Mouse (Mus musculus): Measurements from ENCODE around the gene Ap3b2.

- TF ChIP-seq CTCF (IDR thresholded peaks at IDR 0.05; ENCODE audit: control insufficient read depth, insufficient read depth, insufficient replicate concordance, low read depth, low read length) (no peak), POLR2A (IDR thresholded peaks at IDR 0.05; ENCODE audit: control insufficient read depth, low read depth, low read length) (no peak)
Observed at GRCm38 (mm10) chr7:81541924-81542524, 48.3 kb upstream of the Ap3b2 start.
